Mouse (Mus musculus) urinary bladder, adult 18-20 months (tissue): Measurements from ENCODE around the gene Slc35b4.

ENCODE experiments used
- DNase-seq, 2 experiments: peaks; one replicate each; pipeline ENCODE4 v3.0.0; 2022; ENCODE audit warnings: low spot score in 2 of 2, mixed read lengths in 2 of 2

The Slc35b4 gene

GRCm38 (mm10) chr6:34176864-34177247 is at the start of gene Slc35b4:
Gene Slc35b4 (minus strand): TSS chr6:34177111.
- DNase-seq: peak; percentile 77 to 93

DNA sequence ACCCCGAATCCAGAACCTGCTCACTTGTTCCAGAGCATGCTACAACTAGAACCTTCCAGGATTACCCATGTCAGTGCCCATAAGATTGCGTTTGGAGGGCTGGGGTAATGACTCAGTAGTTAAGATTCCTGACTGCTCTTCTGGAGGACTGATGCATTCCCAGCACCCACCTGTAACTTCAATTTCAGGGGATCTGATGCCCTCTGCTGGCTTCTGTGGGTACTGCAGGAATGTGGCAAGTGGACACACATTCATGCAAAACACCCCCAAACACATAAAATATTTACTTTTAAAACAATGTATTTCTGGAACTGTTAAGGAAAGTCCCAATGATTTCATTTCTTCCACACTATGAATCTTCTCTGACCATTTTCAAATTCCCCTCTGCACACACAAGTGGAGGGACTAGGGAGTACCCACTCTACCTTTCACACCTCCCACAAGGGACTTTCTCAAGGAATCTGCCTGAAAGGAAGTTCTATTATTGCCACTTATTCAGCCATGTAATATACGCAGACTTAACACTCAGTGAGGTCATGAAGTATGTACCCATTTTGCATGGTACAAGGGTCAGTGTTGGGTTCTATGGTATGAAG is 48.2 kb upstream of the Slc35b4 start:
- no peak for DNase-seq

GRCm38 (mm10) chr6:34216450-34217319 is 39.8 kb upstream of the Slc35b4 start:
- no peak for DNase-seq

DNA sequence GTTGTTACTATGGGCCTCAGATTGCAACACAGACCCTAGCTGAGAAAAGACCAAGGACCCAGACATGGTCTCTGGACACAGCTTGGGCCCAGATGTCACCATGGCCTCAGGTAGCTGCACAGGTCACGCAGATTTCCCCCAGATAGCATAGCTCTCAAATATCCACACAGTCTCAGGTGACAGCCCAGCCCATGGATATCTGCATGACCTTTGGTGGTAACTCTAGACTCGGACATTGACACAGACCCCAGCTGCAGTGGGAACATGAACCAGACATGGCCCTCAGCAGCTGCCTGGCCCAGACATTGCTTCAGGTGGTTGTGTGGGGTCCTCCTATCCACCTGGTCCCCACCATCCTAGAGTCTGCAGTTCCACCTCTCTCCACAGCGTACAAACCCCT is 28.8 kb upstream of the Slc35b4 start:
- no peak for DNase-seq

GRCm38 (mm10) chr6:34204971-34205572 is 28.2 kb upstream of the Slc35b4 start:
- DNase-seq: no peak

DNA sequence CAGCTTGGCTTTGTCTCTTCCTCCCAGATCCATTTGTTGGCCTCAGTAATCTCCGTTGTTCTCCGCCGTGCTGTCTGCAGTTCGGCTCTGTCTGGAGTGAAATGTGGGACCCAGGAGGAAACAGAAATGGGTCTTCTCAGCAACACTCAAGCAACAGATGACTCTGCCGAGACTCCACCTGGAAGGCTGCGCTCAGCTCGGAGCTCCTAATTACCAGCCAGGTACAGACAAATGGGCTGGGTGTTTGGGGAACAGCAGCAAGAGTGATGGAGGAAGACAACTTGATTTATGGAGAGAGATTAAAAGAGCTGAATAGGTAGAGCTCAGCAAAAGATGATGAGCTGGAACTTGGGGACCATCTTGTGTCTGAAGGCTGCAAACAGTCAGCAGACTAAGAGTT is 26.6 kb upstream of the Slc35b4 start:
- no peak for DNase-seq

DNA sequence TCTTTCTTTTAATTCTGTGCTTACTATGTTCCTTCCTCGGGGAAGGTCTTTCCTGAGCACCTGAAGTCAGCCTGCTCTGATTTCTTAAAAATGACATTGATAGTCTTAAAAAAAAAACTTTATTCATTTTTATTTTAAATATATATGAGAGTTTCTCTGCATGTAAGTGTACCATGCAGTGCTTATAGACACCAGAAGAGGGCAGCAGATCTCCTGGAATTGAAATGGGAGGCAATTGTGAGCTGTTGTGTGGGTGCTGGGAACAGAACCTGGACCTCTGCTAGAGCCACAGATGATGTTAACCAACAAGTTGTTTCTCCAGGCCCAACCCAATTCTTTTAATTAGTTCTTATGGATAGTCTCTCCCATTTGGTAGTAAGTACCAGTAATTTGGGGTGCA is 18.1 kb upstream of the Slc35b4 start:
- no peak for DNase-seq

DNA sequence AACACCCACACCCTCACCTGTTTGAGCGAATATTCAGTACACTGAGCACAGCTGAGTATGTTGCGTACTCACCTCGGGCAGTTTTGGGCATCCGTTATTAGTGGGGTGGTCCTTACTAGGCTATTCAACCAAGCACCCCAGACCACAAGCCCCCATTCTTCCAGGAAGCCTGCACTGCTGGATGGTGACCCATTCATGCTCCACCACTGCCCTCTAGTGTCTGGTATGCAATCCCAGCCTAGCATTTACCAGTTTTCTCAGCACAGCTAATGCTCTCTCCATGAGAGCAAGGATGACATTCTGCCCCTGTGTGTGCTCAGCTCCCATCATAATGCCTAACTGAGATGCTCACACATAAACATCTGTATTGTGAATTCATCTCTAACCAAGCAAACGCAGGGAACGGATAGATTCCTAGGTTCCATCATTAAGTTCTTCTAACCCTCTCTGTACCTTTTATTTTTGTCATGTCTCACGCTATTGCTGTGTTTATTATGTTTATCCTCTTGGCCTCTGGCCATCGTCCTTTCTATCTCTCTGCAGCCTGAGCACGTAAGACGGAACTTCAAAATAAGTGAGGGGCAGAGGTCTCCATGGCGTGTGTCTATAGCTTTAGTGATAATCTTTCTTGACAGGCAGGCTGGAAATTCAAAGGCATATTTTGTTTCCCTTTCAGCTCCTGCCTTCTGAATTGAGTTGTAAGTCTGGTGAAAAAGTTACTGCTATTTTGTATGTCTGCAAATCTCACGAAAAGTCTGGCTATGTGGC is 17.0 kb upstream of the Slc35b4 start:
- DNase-seq: peak in 1 of 2 experiments; percentile 47

GRCm38 (mm10) chr6:34191401-34191800 is 14.5 kb upstream of the Slc35b4 start:
- no peak for DNase-seq

DNA sequence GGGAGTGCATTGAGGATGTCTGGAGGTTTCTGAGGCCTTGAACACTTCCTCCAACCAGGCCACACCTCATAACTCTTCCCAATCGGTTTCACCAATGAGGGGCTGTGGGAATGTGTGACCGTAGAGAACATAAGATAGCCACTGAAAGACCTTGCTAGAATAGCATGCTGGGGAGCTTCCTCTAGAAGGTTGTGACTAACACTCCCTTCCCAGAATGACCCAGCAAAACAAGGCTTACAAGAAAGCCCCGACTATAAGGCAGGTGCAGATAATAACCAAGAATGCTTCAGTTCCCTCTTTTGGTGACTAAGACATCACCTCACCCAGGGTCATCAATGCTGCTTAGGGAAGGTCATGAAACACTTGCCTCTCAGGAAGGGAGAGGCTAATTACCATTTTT is 12.6 kb upstream of the Slc35b4 start:
- no peak for DNase-seq

- no peak for DNase-seq
These were observed 11.2 kb upstream of the Slc35b4 start for GRCm38 (mm10) chr6:34187986-34188599.

DNA sequence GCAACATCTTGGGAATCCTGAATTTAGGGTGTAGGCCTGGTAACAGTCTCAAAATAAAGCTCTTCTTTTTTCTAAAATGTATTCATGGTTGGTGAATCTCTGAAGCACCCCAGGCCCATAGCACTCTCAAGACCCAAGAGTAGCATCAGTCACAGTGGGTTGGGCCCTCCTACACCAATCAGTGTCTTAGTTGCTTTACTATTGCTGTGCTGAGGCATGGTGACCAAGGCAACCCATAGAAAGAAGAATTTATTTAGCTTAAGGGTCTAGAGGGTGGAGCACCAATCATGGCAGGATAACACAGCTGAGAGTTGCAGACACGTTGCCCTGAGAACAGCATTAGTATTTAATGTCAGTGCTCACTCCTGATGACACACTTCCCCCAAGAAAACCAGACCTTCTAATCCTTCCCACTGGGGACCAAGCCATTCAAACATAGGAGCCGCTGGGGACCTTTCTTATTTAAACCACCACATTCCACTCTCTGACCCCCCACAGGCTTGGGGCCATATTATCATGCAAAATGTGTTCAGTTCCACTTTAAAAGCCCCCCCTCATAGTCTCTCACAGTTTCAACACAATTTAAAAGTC is 10.5 kb upstream of the Slc35b4 start:
- no peak for DNase-seq

GRCm38 (mm10) chr6:34183326-34183725 is 6.4 kb upstream of the Slc35b4 start:
- no peak for DNase-seq

GRCm38 (mm10) chr6:34181961-34182360 is 5.0 kb upstream of the Slc35b4 start:
- no peak for DNase-seq

DNA sequence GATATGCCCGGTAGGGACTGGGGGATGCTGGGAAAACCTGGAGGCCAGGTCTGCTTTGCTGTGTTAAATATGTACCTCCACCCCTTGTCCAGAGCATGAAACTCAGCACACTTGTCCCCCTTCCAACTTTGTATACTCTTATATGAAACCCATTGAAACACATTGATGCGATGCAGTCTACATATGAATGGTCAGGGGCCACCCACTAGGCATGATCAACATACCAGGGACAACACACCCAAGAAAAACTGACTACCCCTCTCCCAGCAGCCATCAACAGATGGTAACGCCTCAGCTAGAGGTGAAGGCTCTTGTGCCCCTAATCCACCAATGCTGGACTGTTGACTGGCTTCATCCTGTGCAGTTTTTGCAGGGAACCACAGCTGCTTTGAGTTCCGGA is 3.0 kb upstream of the Slc35b4 start:
- DNase-seq: no peak

DNA sequence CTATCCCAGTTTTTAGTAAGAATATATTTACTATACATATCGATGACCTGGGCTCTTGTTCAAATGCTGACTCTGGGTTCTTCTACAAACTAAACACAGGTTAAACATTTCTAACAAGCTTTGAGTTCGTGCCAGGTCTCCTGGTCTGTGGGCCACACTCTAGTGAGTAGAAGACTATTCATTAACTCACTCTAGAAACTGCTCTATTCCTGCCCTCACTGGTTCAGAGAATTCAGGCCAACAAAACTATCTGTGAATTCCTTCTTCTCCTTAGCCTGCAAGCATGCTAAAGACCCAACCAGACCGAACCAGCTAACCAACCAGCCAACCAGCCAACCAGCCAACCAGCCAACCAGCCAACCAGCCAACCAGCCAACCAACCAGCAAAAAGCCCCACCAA is 2.1 kb upstream of the Slc35b4 start:
- no peak for DNase-seq

- DNase-seq: no peak
These were observed 624 bp downstream of the Slc35b4 start for GRCm38 (mm10) chr6:34176111-34176863.

GRCm38 (mm10) chr6:34174715-34175114 is 2.2 kb downstream of the Slc35b4 start:
- no peak for DNase-seq

- no peak for DNase-seq
These were observed 3.7 kb downstream of the Slc35b4 start for GRCm38 (mm10) chr6:34173251-34173650.

DNA sequence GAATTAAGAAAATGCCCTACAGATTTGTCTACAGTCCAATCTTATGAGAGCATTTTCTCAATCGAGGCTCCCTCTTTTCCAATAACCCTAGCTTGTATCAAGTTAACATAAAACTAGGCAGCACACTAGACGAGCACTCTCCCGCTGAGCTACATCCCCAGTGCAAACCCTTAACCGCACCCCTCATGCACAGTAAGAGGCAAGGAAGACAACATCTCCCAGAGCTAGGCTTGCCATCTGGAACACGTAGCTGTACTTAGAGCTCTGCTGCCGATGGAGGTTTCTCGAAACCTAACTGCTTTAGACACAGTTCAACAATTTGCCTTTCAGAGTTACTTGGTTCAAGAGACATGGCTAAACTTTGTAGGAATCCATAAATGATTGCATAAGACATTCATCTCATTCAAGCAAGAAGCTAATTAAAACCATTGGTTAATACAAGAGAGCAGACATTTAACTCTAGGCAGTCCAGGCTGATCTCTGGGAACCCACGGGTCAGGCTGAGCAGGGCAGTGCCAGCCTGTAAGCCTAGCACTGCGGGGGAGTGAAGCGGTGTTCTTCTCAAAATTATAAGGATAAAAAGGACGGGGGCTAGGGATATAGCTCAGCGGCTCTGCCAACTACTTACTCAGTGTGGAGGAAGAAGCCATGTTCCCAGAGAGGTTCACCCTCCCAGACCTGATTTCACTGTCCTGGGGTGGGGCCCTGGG is 5.0 kb downstream of the Slc35b4 start:
- DNase-seq: no peak
